Mouse (Mus musculus) bone marrow, adult 2 months (tissue): ENCODE results near the gene Surf6. TPM values are rescaled to one million over a fixed set of nuclear protein-coding genes. Genes with fewer than 3 reads are reported as not detected.
"Not testable (repeated sequence)": the region's sequence is repeated elsewhere in the genome, so short reads cannot be mapped to it uniquely, and the experiment has no call there.

ENCODE experiments used
- H3K27ac ChIP-seq: fragments of 200-500 bp; 2 replicates; pipeline ENCODE4 v1.5.1; 2012; ENCODE audit warnings: low read depth, mild to moderate bottlenecking, control low read depth, inconsistent platforms, low read length; ENCODE audit not compliant: control insufficient read depth, poor library complexity, insufficient read depth
- H3K4me1 ChIP-seq: fragments of 200-500 bp; 2 replicates; pipeline ENCODE4 v1.6.1; 2011; ENCODE audit warnings: low read length; ENCODE audit not compliant: control insufficient read depth, insufficient read depth
- H3K4me3 ChIP-seq: fragments of 200-500 bp; replicated peaks from 2 replicates; pipeline ENCODE3; 2011; ENCODE audit warnings: mild to moderate bottlenecking, low read depth, low read length, control low read depth; ENCODE audit not compliant: control insufficient read depth
- CTCF ChIP-seq: fragments of 200-500 bp; IDR thresholded peaks from 2 replicates; pipeline ENCODE4 v1.5.1; 2011; ENCODE audit warnings: low read length, control low read depth; ENCODE audit not compliant: control insufficient read depth, insufficient read depth
- POLR2A ChIP-seq: fragments of 200-500 bp; IDR thresholded peaks from 2 replicates; pipeline ENCODE4 v1.6.1; 2011; ENCODE audit warnings: low read depth, mild to moderate bottlenecking, control low read depth, low read length, borderline replicate concordance; ENCODE audit not compliant: control insufficient read depth
- WGBS: fragments of 180-500 bp; shearing (Covaris S2); methylation state at CpG from one replicate; pipeline ENCODE4 v1.1.7; 2018; 5-methylcytosine and 5-hydroxymethylcytosine counted together
- polyA plus RNA-seq: library from polyadenylated mRNA; stranded (reverse); fragments of >200 nt; gene quantifications from 2 replicates; pipeline ENCODE4 v1.2.4, GENCODE M21; 2011; ENCODE audit warnings: low replicate concordance; ENCODE audit not compliant: missing spikeins, insufficient read depth, insufficient read length

The Surf6 gene
- polyA plus RNA-seq, 1 experiment, result 23.5 TPM

DNA sequence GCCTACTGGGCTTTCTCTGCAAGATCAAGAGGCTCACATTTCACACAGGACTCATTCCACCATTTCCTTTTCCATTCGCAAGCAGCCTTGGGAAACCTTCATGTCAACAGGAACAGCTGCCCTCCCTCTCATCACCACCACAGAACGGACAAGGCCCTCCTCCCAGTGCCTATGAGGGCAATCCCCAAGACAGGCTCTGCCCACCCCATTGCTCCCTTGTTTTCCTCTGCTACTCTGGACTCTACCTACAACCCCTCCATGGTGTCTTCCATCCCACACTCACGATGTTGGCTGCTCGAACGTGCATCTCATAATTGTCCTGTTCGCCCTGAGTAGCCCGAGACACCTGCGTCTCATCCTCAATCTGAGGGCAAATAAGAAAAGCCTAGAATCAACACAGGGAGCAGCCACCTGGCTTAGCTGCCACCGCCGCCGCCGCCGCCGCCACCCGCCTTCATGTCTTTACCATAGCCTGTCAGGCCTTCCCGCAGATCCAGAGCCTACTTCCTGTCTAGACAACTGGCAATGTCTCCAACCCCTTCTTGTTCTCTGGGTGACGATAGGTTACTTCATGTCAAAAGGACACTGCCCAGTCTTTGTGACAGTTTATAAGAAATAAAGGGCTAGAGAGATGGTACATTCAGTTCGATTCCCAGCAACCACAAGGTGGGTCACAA lies 6.2 kb upstream of the Surf6 start:
- 64% methylated on average over 18 of the region's 18 CpGs for WGBS
- peak overlapping the region; percentile 11 for H3K4me3 ChIP-seq
- no peak for TF ChIP-seq POLR2A
- TF ChIP-seq CTCF, result no peak
- H3K4me1 ChIP-seq, result peaks cover 3% of the 10 kb centered on the region; the same call in 1 of the 2 replicates
- H3K27ac ChIP-seq, result no peak overlapping the region

DNA sequence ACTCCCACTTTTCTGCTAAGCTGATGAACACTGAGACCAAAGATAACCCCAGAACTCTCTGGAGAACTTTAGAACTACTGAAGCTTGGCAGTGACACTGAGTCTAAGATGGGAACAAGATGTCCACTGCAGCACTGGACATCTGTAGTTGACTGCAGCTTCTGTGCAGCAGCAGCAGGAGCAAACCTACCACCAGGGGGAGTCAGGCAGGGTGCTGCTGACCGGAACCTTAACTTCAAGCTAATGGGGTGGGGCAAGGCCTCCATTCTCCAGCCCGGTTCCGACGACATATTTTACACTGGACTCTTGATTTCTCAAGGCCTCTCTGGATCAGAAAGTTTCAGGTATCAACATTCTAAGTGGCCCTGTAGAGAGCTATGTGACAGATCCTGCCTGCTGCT lies 4.4 kb upstream of the Surf6 start:
- TF ChIP-seq CTCF (peak; percentile 92), POLR2A (no peak)
- Histone ChIP-seq H3K4me1 (peaks cover 5% of the 10 kb centered on the region; the same call in 1 of the 2 replicates), H3K27ac (no peak overlapping the region), H3K4me3 (no peak overlapping the region)
- WGBS, result 39% methylated on average over 4 of the region's 4 CpGs

DNA sequence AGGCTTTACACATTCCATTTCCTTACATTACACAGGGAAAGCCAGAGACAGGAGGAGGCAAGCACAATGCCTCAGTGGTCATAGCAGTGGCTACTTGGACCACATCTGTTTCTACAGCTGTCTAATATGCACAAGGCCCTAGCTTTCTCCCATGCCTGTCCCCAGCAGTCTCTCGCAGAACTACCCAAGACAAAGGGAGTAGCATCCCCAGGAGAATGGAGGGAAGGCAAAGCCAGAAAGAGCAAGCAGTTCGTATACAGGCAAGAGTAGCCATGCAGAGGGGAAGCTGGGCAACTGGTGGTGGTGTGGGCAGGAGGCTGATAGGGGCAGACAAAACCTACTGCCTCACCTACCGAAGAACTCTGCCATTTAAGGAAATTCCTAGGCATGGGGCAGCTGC lies 3.8 kb upstream of the Surf6 start:
- no peak overlapping the region for H3K27ac ChIP-seq
- 89% methylated on average over 3 of the region's 3 CpGs for WGBS
- TF ChIP-seq CTCF (no peak), POLR2A (no peak)
- peaks cover 5% of the 10 kb centered on the region; the same call in 1 of the 2 replicates for H3K4me1 ChIP-seq
- no peak overlapping the region for H3K4me3 ChIP-seq

DNA sequence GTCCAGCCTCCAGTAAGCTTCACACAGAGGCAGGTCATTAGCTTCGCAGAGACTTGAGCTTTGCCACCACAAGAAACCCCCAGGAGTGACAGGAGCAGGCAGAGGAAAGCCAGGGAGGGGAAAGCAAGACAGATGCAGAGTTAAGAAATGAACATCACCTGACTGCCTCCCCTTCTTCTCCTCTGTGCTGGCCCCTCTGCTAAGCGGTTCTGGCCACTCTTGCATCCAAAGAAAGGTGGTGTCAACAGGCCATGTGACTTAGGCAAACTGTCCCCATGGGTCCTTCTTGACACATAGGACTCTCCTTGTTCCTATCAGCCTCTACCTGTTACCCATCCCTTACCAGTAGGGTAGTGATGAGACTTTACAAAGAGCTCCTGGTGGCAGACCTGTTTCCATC lies 3.3 kb upstream of the Surf6 start:
- TF ChIP-seq CTCF, result no peak
- TF ChIP-seq POLR2A, result no peak

DNA sequence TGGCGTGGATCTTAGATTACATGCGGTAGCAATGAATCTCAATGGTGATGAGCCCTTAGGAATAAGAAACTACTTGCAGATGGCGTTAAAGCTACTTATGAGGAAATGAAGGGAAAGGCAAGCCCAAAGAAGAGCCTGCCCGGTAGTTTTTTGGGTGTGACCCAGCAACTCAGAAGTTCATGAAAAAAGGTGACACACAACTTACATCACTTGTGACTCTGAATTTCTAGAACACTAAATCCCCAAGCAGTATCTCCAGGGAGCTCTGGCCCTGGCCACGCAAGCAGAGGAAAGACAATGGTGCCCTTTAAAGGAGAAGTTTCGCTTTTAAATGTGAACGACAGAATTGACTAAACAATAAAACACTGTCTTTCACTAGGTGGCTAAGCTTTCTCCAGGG lies 632 bp upstream of the Surf6 start:
- peak overlapping the region; percentile 95 for H3K4me3 ChIP-seq
- 6% methylated on average over 7 of the region's 7 CpGs for WGBS
- peak overlapping the region; percentile 79 for H3K27ac ChIP-seq
- TF ChIP-seq POLR2A (no peak), CTCF (no peak)
- peaks cover 4% of the 10 kb centered on the region; the same call in 1 of the 2 replicates for H3K4me1 ChIP-seq

More for the DNA sequence above, 3.3 kb upstream of the Surf6 start:
- no peak overlapping the region for H3K4me3 ChIP-seq
- H3K4me1 ChIP-seq, result peaks cover 4% of the 10 kb centered on the region; the same call in 1 of the 2 replicates
- 81% methylated on average over 2 of the region's 2 CpGs for WGBS
- H3K27ac ChIP-seq, result no peak overlapping the region

DNA sequence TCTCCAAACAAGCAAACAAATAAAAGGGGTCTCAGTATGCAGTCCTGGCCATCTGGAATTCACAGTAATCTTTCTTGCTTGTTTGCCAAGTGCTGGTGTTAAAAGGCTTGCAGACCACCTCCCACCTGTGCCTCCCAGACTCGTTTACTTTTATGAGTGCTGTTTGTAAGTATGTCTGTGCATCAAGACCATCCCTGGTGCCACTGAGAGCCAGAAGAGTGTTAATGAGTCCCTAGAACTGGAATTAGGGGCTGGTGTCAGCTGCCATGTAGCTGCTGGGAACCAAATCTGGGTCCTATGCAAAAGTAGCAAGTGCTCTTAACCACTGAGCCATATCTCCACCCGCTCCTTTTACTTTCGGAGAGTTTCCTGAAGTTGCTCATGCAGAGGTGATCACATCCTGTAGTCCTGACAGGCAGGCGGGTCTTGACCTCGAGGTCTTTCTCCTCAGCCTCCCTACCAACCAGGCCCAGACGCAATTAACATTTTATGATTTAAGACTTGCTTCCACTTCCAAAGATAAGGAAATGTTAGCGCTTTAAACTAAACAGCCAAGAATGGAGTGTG lies 762 bp downstream of the Surf6 start:
- peaks cover 4% of the 10 kb centered on the region; the same call in 1 of the 2 replicates for H3K4me1 ChIP-seq
- H3K4me3 ChIP-seq, result peak overlapping the region; percentile 48
- TF ChIP-seq POLR2A (no peak), CTCF (no peak)
- 6% methylated on average over 7 of the region's 7 CpGs for WGBS
- no peak overlapping the region for H3K27ac ChIP-seq

DNA sequence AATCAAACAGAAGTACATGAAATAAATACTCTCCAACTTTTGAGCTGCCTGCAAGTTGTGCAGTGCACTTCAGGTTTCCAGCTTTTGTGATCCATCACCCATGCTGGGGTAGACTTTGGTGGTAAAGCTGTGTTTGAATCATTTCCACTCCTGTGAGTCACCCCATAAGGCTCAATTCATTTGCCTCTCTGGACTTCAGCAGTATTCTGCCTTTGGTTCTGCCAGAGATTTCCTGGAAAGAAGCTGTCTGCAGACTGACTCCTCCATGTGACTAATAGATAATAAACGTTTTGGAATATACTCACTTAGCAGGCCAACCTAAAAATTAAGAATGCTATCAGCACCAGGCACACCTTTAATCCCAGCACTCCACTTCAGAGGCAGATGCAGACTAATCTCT lies 1.9 kb downstream of the Surf6 start:
- peaks cover 4% of the 10 kb centered on the region; the same call in 1 of the 2 replicates for H3K4me1 ChIP-seq
- no peak overlapping the region for H3K4me3 ChIP-seq
- 44% methylated on average over 1 of the region's 1 CpGs for WGBS
- TF ChIP-seq CTCF, result no peak
- TF ChIP-seq POLR2A, result no peak
- H3K27ac ChIP-seq, result no peak overlapping the region

DNA sequence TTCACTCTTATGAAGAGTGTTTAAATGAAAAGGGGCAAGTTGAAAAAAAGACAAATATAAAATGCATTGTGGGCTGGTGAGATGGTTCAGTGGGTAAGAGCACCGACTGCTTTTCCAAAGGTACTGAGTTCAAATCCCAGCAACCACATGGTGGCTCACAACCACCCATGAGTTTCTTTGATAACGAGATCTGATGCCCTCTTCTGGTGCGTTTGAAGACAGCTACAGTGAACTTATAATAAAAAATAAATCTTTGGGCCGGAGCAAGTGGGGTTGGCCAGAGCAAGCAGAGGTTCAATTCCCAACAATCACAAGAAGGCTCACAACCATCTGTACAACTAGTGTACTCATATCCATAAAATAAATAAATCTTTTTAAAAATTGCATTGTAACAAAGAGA lies 6.8 kb downstream of the Surf6 start:
- Histone ChIP-seq H3K27ac (no peak overlapping the region), H3K4me1 (no peaks in the 10 kb centered on the region), H3K4me3 (no peak overlapping the region)
- 81% methylated on average over 4 of the region's 4 CpGs for WGBS
- TF ChIP-seq POLR2A, result no peak
- no peak for TF ChIP-seq CTCF

DNA sequence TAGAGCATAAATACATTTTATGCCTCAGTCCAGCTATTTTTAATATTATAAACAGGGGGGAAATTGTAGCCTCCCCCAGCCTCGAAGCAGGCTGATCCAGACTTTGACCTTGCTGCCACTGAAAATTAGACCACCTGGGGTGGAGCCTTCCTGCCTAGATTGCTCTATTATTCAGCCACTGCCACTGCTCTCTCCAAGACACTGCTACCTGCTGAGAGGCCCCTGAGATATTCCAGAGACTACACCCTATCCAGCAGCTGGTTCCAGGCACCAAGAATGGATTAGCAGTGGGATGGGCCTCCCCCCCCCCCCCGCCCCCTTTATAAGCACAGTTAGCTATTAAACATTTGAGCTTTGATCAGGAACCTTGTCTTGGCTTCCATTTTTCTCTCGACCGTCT lies 16.5 kb downstream of the Surf6 start:
- not testable (repeated sequence) for H3K4me3 ChIP-seq, H3K27ac ChIP-seq, H3K4me1 ChIP-seq
- WGBS, result 78% methylated on average over 4 of the region's 4 CpGs

DNA sequence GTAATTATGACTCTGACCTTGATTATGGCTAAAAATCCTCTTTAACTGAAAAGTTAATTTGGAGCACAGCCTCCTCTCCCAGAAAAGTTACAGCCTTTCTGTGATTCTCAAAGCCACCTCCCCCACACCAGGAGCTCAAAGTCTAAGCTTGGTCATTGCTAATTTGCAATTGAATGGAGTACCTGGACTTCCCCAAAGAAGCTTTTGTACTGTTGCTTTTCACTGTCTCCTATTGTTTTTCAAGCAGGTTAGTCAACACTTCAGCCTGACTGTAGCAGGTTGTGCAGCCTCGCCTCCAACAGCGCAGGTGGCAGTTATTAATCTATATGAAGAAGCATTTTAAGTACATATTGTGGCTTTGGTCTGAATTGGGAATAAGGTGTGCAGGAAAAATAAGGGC lies 17.1 kb downstream of the Surf6 start:
- WGBS, result 86% methylated on average over 2 of the region's 2 CpGs
- not testable (repeated sequence) for H3K4me3 ChIP-seq, H3K27ac ChIP-seq, H3K4me1 ChIP-seq
